Mouse (Mus musculus) brain, embryonic 18.5 days (tissue): ENCODE measurements at regions not wholly inside any gene's neighbourhood (a gene's known extent, or its start where the extent isn't known, plus 50 kb on each side); places are given as distances from the start of the nearest gene placed in this dataset.
A peak's percentile ranks its signal among the peaks of the same experiment; 100 is the strongest.

Experiments
- DNase-seq: peaks from one replicate; pipeline ENCODE4 v3.0.0-alpha.2; 2012; ENCODE audit warnings: low read depth, low spot score

DNA sequence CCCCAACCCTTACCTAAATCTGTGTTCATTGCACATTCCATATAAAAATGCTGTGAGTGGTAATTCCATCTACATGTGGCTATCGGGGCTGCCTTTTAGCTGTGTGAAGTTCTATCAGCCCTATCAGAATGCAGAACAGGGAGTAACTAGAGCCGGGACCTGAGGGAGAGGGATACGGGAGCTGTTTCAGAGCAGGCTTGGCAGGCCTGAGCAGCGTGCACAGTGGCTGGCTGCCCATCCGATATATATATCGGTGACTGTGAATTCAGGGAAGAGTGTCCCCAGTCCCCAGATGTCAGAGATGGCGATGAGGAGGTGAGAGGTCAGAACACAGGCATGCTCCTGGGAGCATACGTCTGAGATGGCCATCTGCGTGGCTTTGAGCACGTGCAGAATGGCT lies 79.0 kb downstream of the Arl4c start:
- no peak for DNase-seq

DNA sequence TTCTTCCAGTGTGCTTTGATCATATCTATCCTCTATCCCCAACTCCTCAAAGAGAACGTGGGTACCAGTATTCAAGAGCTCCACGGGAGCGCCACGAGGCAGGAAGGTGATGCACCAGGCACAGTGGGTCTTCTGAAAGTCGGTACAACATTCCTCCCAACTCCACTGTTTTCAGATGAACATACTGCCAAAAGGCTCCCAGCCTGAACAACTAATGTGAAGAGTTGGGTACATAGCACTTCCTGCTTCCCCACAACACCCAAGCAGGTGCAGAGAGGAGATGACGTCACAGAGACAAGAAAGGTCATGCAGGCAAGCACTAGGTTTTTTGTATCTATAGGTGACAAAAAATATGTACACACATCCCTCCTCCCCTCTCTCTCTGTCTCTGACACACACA lies 79.7 kb downstream of the Arl4c start:
- DNase-seq = no peak

DNA sequence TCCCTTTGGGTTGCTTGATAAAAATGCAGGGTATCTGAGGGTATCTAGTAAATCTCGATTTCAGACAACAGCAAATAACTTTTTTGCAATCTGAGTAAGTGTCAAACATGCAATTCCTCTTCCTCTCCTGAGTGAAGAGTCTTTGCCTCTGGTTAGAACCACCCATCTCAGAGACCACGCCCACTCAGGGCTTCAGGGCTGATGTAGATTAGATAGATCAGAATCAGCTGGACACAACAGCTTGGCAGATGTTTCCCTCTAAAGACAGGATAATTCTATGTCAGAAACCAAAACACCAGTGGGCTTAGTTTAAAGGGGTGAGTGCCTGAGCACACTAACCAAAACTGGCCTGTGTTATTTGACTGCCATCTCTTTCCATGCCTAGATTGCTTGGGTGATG lies 80.8 kb downstream of the Arl4c start:
- DNase-seq = no peak

DNA sequence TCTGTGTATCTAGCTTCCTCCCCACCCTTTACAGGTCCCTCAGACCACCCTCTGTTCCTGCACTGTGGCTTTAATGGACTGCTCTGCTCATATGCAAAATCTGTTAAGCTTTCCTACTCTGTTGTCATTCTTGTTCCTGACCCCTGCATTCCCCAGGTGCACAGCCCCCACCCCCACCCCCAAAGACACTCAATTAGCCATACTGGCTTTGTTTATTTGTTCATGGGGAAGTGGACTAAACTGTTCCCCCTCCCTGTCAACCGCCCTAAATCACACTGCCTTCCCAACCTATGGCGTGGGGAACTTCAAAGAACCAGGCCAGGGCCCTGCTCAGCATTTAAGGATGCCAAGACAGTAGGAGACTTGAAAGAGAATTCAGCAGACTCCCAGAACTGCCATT lies 89.0 kb downstream of the Arl4c start:
- no peak for DNase-seq

DNA sequence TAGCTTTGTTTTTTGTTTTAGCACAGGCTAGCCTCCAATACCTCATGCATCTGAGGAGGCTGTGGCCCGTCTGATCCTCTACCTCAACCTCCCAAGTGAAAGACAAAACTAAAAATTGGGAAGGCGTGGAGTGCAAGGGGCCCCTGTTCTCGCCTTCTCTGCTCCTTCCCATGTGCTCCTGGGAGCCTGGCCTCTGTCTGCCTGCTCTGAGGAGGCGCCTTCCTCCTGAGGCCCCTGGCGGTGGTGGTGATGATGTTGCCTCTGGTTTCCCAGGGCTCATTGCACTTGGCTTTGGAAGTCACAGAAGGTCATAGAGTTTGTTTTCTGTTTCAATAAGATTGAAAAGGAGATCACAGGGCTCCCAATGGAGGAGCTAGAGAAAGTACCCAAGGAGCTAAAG lies 90.8 kb downstream of the Arl4c start:
- DNase-seq = no peak

DNA sequence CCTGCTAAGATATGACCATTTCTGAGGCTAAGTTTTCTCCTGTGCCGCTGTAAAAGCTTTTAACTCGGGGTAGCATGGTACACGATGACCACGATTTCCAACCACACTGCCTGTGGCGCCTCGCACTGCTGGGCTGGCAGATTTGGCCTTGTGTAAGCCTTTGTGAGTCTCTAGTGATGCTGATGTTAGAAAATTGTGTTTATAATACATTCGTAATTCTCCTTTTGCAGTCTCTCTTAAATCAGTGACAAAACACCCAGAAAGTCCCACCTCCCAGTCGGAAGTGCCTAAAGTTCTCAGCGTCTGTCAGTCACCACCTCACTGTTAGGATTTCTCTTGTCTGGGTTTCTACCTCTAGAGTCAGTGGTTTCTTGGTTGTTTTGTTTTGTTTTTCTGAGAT lies 91.2 kb downstream of the Arl4c start:
- no peak for DNase-seq

DNA sequence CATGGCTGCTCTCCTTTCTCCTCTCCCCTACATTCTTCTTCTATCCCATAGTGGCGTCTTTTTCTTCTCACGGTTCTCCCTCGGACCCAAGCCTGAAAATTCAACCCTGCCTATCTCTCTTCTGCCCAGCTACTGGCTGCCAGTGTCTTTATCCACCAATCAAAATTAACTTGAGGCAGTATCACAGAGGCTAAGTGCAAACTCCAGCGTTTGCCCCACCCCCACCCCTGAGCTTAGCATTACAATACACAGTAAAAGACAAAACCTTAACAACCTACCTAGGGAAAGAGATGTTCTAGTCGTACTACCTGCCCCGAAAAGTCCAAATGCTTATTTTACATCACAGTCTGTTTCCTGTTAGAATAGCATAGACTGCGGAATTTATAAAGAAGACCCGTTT lies 93.2 kb downstream of the Arl4c start:
- no peak for DNase-seq

DNA sequence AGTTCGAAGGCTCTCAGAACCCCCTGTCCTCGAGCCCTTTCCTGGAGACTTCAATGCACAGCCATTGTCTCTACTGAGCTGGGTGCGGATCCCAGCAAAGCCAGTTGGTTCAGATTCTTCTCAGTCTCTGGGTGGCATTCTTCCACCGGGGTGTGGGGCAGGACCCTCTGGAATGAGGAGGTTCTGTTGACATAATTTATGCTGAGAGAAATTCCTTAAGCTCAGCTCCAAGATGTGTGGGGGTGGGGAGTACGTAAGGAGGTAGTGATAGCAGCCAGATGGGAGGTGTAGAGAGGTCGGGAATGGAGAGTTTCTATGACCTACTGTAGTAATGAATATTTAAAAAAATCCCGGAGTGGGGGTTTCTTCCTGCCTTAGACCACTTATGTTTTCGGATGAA lies 93.8 kb downstream of the Arl4c start:
- no peak for DNase-seq

DNA sequence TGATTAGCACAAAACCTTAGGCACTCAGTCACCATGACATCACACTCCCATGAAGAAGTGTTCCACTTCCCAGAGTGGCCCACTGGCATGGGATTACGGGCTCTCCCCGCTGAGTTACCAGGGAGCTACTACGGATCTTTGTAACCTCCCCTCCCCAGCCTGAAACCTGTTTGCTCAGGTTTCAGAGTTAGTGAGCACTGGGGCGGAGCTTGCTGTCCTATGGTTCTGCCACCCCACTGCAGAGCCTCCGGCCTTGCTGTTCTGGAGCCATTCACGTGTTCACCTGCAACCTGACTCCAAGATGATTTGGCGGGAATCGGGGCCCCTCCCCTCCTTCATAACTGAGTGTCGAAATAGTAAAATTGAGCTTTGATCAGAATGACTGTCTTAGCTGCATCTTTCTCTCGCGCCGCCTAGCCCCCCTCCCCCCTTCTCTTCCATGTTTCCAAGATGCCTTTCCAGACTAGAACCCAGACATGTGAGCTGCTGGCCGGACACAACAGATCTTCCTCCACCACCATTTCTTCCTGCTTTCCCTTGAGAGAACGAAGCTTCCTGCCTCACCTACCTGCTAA lies 95.8 kb upstream of the Glrp1 start:
- no peak for DNase-seq

DNA sequence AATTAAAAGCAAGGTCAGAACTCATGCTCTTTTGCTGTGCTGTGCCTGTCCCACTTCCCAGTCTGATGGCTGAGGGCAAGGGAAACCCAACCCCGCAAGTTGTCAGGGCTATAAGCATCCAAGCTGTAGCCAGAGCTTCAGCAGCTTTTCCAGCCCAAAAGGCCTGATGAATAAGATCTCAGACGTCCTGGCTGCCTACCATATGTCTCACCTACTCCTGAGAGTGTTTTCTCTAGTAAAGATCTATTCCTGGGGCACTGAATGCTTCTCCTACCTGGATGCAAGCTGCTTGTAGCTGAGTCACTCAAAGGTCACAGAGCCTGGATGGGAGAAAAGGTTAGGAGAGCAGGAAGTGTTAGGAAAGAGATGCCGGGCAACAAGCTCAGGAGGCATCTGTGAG lies 92.4 kb upstream of the Glrp1 start:
- no peak for DNase-seq

DNA sequence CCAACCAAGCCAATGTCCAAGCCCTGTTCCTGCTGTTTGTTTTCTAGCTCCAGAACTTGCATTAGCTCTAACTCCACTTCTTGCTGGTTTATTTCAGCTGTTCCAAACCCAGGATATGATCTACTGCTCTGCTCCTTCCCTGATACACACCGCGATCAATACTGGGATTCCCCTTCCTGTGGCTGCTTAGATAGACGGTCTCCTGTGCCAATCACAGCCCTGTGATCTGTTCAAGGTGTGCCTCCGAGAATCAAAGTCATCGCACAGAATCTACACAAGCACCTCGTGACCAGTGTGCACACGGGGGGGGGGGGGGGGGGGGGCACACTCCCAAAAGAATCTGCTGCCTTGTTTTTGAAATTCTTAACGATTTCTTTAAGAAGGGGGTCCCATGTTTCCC lies 91.9 kb upstream of the Glrp1 start:
- DNase-seq = no peak

DNA sequence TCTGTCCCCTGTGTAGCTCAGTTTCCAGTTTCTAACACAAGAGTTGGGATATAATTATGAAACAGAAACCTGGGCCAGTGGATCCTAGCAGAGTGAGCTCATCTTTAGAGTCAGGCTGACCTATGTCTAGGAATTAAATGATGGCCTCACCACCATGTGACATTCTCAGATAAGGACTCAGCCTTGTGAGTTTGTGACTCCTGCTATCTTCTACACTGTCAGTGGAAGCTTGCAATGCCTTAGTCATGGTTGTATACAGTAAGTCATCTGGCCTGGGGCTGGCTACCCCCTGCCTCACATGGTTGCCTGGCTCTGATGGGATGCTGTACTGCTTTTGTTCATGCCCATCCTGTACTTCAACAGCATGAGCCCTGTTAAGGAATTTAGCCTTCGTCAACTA lies 90.3 kb upstream of the Glrp1 start:
- DNase-seq = no peak

DNA sequence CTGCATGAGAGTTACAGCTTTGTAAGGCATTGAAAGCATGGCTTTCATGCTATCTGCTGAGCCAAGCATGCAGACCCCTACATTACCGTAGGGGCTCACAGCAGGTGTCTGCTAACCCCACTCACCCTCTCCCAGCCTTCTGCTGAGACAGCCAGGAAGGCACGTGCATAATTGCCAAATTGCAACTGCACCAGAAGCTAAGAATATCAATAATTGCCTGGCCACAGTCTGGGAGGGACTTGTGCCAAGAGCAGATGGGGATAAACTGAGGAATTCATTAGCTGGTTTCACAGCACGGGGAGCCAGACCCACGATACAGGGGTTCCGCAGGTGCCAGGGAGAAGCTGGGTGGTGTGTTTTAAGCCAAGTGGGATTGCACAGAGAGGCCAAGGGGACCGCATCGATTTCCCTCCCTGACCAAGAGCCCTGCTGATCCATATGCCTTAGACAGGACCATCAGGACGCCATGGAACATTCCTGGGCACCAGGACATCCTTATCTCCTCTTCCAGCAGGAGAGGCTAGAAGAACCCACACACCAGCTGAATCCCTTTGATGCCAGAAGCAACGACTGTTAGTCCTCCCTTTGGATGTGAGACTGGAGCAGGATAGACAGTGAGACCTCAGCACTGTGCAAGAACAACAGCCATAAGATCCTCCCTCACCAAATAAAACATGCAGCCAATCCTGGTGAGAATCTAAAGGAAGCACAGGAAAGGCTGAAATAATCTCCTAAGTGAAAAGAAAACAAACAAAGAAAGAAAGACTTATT lies 84.8 kb upstream of the Glrp1 start:
- peak; percentile 47 for DNase-seq

DNA sequence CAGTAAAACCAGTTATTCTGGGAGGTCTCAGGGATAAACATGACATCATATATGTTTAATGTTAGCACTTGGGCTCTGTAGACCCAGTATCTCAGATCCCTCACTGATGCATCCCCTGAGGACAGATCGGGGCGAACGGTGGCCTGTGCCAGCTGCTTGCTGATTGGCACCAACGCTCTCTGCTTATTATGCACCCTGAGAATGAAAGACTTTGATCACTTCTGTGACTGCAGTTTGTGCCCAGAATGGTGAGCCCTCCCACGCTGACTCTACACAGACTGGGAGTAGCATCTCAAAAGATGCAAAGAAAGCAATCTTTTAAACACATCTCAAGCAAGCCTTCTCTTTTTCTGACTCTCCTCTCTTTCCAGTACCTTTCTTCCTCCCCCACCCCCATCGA lies 82.2 kb upstream of the Glrp1 start:
- DNase-seq = no peak

DNA sequence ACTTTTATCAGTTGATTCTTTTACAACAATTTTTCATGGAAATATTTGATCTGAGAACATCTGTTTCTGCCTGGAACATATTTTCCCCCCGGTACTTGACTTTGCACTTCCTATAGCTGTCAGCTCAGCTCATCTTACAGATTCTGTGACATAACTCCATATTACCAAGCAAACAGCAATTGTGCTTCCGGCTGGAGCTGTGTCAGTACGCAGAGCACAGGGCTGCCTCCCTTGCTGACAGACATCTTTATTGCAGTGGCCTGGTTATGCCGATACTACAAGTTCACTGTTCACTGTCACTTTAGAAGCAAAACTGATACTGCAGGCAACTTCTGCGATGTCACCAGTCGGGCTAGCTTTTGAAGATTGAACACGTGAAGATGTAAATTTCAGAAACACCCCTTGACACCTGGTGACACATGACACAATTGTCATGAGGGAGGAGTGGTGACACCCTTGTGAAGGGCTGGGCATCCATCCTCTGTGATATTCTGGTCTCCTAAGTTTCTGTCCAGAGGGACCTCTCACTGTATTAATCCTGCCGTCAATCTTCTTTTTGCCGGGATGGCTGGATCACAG lies 81.0 kb upstream of the Glrp1 start:
- DNase-seq = no peak

DNA sequence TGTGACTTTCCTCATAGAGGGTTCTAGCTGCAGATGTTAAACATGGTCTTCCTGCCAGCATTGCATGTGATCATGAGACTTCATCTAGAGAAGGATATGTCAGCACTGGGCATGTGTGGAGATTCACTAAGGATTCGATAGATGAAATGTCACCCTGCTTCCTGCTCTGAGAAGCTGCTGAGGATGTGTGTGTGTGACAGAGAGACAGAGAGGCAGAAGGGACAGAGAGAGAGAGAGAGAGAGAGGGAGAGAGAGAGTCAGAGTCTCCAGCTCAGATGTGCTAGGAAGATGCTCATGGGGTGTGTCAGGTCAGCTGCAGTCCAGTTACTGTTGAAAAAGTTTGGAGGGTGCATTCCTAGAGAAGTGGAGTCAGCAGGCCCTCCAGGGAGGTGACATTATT lies 78.9 kb upstream of the Glrp1 start:
- no peak for DNase-seq

DNA sequence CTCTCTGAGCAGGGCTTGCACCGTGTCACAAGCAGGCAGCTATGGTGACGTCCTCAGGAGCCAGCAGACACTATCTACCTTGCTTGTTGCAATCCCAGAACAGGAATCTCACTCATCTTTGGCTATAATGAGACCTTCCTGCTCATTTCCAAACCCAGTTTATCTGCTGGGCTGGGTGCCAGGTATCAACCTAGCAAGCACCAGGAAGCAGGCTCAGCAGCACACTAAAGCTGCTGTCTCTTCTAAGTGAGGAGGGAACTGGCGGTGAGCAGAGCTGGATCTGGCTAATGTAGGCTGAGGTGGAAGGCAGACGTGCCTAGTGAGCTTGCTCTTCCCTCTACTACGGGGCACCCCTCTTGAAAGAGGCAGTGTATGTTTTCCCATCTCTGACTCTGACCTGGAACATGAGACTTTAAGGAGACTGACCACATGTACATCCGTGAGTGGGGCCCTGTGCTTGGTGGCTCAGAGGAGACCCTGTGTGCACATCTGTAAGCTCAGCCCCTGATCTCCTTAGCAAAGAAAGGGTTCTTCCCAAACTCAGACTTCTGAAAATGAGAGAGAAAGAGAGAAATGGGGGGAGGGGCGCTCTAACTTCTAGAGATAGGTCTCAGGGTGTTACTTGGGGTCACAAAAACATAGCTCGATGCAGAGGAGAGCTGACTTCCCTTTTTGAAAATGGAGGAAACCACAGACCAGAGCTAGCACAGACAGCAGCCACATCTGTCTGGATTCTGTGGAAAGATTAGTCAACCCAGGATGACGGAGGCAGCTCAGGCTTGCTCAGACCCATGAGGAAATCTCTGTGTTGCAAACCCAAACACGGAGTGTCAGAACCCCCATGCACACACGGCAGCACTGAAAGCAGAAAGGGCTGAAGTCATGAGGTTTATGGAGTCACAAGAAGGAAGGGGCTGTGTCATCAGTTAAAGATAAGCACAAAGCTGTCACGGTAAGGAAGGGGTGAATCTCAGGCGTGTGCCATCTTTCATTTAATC lies 77.3 kb upstream of the Glrp1 start:
- no peak for DNase-seq

DNA sequence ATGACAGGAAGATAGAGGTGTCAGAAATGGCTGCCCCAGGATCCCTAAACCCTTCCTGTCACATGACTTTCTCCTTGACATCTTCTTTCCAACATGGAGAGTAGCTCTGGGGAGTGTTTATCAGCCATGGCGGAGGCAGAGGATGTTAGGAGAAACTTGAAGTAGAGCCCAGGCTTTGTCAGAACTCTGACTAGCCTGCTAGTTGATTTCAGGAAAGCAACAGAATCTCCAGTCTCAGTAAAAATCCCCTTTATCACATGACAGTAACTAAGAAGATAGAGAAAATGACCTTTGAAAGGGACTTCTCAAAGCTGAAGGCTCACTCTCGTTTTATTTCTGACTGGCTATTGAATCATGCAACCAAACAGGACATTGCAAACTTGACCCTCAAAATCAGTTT lies 76.3 kb upstream of the Glrp1 start:
- DNase-seq = no peak

DNA sequence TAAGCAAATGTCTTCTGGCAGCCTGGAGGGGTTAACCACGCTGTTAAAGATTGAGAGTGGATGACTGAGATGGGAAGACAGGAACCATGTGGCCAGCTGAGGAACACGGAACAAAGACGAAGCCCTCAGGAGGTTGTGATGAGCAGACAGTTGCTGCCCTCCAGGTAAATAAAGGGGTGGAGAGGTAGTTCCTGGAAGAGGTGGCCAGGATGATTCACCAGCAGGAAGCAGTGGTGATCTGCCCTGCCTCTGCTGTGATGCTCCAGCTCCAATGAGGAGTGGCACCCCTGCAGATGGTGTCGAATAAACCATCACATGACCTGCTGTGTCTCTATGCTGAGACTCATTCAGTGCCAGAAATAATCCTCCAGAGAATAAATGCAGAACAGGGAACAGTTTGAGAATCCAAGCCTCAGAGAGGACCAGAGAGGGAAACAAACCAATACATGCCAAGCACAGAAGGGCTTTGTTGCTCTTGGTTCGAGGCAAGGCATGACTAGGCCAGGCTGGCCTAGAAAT lies 74.7 kb upstream of the Glrp1 start:
- DNase-seq = no peak

DNA sequence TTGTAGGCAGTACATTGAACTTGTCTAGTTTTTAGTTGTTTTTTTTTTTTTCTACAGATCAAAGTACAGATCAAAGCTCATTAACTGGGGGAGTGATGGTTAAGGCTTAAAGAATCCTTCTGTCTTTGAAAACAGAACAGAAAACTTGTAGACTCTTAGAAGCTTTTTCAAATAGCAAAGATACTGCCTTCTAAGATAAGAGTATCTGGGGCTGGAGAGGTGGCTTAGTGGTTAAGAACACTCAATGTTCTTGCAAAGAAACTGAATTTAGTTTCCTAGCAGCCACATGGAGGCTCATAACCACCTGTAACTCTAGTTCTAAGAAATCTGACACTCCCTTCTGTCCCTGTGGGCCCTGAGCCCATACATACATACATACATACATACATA lies 68.4 kb upstream of the Glrp1 start:
- no peak for DNase-seq

DNA sequence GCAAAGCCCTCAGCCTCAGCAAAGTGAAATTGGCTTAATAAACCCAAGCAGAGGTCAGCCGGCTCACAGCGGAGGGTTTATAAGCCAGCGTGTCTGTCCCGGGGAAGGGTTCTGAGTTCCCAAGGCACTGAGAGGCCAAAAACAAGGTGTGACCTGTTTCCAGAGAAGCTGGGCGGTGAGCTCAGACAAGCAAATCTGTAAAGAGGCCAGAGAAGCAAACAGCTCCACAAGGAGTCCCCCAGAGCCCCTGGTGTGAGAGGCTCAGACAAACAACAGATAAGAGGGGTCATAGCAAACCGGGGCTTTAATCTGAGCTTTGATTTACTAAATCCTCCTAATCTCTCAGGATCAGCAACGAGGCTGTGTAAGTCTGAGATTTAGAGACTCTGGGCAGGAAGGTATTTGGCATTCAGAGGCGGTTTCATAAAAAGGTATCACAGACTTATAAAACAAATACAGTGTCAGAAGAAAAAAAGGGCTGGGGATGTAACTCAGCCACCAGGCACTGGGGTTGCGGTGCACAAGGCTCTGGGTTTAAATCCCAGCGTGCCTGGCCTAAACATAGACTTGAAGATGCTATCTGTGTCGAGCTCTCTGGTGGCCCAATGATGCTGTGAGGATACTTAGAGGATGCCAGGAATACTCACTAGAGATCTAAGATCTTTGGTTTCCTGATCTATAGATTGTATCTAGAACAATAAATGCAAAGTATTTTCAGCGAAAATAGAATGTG lies 67.8 kb upstream of the Glrp1 start:
- no peak for DNase-seq
